Mouse (Mus musculus): ENCODE measurements around the gene Adam12.

GRCm38 (mm10) chr7:133863684-133864083 is 368.3 kb downstream of the Adam12 start:
- TF ChIP-seq CHD2 (IDR thresholded peaks at IDR 0.05; ENCODE audit: low read depth, low read length) = no peak
- no peak for TF ChIP-seq ZC3H11A (IDR thresholded peaks at IDR 0.05; ENCODE audit: borderline replicate concordance, low read depth, low read length)
- TF ChIP-seq MAFK (IDR thresholded peaks at IDR 0.05; ENCODE audit: insufficient read depth, low read depth, low read length) = no peak
- TF ChIP-seq ZNF384 (IDR thresholded peaks at IDR 0.05; ENCODE audit: low read depth, low read length) = no peak
- no peak for TF ChIP-seq HCFC1 (IDR thresholded peaks at IDR 0.05; ENCODE audit: borderline replicate concordance, insufficient read depth, low read length)

Measured in ES-E14 (cell line).